Mouse (Mus musculus) 3134 (cell line): ENCODE data around the gene Galnt16.

ENCODE experiments used
- DNase-seq: peaks from one replicate; pipeline ENCODE4 v3.0.0-alpha.2; 2011; ENCODE audit warnings: low spot score; ENCODE audit not compliant: insufficient read length; ENCODE audit errors: extremely low read depth

The Galnt16 gene

DNA sequence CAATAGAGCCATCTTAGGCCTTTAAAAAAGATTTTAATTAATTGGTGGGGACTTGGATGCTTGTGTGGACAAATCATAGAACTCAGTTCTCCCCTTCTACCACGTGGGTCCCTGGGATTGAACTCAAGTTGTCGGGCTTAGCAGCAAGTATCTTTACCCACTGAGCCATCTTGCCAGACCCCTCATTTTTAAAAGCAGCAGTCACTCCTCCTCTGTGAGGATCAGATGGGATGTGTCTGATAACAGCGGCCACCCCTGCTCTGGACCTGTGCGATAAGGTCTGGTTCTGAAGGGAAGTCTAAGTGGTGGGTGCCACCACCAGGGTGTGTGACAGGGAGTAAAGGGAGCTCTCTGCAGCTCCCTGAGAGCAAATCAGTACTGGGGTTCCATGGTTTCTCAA lies 77.5 kb downstream of the Galnt16 start:
- DNase-seq: no peak

GRCm38 (mm10) chr12:80595968-80596367 lies 77.9 kb downstream of the Galnt16 start:
- DNase-seq: no peak

DNA sequence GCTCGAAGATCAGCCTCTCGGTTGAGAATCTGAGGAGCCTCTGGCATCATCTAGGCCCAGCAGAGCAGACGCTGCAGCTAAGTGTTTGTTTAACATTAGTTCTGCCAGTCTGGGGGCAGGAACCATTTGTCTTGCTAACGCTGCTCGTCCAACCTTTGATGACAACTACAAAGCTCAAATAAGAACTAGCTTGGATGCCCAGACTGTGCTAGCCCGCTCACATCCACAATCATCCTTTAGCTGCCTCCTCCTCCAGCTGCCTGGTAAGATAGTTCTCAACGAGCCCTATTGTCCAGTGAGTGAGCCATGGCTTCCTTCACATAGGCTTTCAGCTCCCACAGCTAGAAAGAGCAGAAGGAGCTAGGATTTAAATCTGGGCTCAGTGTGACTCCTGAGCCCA lies 80.2 kb downstream of the Galnt16 start:
- peak; percentile 10 for DNase-seq

- peak; percentile 34 for DNase-seq
Observed at GRCm38 (mm10) chr12:80598756-80599155, 80.7 kb downstream of the Galnt16 start.

DNA sequence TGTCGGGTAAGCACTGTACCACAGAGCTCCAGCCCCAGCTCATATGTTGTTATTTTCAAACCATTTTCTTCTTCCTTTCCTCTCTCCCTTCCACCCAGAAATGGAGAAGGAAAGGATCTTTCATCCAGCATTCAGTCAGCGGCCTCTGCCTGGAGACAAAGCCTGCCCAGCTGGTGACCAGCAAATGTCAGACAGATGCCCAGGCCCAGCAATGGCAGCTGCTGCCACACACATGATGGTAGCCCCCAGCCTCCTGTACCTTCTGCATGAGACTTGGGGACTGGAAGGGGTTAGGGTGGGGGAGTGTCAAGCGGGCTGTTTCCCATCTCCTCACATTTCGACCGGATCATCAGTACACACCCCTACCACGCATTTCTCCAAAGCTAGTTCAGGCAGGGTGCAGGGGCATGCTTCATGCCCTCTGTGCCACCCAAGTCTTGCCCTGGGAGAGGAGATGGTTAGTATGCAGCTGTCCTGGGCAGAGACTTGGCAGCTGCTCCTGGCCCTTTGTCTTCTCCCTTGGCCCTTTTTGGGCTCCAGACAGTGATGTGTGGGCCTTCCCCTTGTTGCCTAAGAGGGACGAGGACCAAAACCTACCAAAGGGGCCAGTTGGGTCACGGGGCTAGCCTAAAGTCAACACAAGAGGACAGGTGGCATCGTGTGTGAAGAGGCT lies 83.7 kb downstream of the Galnt16 start:
- DNase-seq: no peak

DNA sequence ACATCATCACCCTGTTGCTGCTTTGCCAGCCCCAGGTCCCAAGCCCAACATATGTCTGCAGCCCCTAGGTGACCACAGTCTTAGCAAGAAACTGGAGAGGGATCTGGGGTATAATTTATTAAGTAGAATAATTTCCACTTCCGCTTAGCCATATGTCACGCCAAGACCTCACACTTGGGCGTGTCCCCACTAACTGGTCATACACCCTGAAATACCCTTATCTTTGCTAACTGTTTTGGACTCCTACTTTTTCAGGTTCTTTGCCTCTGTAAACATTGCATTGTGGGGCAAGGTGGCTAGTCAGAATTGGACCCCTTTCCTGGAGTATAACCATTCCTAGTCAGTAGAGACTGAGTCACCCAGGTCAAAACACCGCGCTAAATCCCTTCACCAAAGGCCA lies 84.4 kb downstream of the Galnt16 start:
- DNase-seq: no peak

GRCm38 (mm10) chr12:80603566-80603965 lies 85.5 kb downstream of the Galnt16 start:
- DNase-seq: peak; percentile 57

GRCm38 (mm10) chr12:80604218-80604617 lies 86.1 kb downstream of the Galnt16 start:
- no peak for DNase-seq

DNA sequence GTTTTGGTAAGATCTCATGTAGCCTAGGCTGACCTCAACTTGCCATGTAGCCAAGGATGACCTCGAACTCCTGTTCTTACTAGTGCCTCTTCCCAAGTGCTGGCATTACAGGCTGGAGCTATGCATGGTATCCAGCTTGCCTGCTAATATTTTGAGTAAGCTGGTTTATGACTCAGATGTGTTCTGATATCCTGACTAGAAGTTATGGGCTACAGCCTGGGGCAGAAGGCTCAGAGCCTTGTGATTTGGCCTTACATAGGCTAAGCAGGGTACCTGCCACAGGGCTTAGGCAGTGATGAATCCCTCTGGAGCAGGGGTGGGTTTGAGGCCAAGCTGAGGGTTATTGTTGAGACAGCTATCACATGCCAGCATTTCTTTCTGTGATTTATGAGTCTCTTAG lies 90.5 kb downstream of the Galnt16 start:
- DNase-seq: no peak

- DNase-seq: no peak
Observed at GRCm38 (mm10) chr12:80609928-80610327, 91.9 kb downstream of the Galnt16 start.

GRCm38 (mm10) chr12:80612113-80612791 lies 94.2 kb downstream of the Galnt16 start:
- no peak for DNase-seq

- DNase-seq: no peak
Observed at GRCm38 (mm10) chr12:80615371-80616257, 97.5 kb downstream of the Galnt16 start.

DNA sequence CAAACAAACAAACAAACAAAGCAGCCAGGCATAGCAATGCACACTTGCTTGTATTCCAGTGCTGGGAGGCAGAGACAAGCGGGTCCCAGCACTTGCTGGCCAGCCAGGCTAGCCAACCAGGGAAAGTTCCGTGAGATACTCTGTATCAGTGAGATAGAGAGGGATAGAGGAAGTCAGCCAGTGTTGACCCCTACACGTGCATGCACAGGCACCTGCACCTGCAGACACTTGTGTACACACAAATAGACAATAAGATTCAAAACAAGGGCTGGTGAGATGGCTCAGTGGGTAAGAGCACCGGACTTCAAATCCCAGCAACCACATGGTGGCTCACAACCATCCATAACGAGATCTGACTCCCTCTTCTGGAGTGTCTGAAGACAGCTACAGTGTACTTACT lies 102.4 kb downstream of the Galnt16 start:
- DNase-seq: no peak

DNA sequence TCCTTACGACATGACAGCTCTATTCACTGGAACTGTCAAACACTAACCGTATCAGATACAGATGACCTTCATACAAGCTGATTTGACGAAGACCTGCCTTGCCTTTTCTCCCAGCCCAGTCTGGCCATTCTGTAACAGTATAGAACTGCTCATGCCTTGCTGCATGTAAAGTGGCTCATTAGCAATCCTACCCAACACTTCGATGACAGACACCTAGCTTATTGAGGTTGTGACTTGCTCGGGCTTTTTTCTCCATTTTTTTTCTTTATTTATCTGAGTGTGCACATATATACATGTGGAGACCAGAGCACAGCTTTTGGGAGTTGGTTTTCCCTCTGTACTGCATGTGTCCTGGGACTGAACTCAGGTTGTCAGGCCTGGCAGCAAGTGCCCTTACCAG lies 113.7 kb downstream of the Galnt16 start:
- no peak for DNase-seq

GRCm38 (mm10) chr12:80642725-80643692 lies 124.9 kb downstream of the Galnt16 start:
- DNase-seq: peak; percentile 60

- DNase-seq: peak; percentile 93
Observed at GRCm38 (mm10) chr12:80643693-80644505, 125.8 kb downstream of the Galnt16 start, which contains the start of the genes Slc39a9 and Erh. Gene Slc39a9, plus strand, starts transcription at chr12:80643883. Gene Erh, minus strand, starts transcription at chr12:80644341.

DNA sequence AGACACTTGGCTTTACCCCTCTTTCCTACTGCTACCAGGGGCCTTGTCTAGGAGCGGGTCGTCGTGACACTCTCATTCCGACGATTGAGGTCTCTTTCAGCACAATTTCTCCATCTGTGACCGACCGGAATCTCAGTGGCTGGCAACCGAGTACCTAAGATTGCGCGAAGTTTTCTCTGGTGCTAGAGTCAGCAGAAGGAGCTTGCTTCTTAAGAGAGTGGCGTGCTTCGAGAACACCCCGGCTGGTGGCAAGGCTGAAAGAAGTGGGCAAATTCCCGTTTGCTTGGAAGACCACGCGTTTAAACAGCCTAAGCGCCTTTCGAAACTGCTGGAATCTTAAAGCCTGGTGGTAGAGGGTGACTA lies 126.4 kb downstream of the Galnt16 start:
- no peak for DNase-seq

GRCm38 (mm10) chr12:80646377-80646776 lies 128.3 kb downstream of the Galnt16 start:
- no peak for DNase-seq

DNA sequence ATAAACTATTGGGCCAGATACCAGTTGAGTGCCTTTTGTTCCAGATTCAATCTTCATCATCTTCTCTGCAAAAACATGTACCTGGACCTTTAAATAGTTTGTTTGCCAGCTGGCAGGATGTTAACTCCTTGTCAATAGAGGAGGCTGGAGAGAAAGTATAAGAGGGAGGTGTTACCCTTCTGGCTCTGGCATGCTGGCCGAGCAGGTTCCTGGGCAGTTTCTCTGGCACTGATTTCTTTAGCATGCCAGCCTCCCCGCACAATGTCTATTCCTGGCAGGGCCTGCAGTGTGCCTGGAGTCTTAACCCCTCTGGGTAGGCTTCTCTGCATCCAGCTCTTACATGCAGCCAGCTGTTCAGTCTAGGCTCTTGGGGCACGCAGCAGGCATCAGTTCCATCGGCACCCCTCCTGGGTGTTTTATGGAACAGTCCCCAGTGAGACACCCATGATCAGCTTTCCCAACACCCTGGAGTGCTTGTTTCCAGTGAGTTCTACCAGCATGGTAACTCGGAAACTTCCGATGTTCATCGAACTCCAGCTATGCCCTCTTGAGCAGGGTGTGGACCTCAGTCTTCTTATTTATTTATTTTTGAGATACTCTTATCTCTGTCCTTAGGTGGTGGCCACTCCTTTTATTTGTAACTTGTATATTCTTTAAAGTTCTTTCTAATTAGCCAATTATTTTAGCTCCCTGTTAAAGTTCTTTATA lies 136.0 kb downstream of the Galnt16 start:
- DNase-seq: no peak
